Mouse (Mus musculus): ENCODE measurements around the gene Ywhae.
A peak's percentile ranks its signal among the peaks of the same experiment; 100 is the strongest.

The Ywhae gene

GRCm38 (mm10) chr11:75794602-75795320, 62.1 kb downstream of the Ywhae start:
- no peak for DNase-seq (ENCODE audit: low spot score in 2 of 2)

GRCm38 (mm10) chr11:75795321-75795636, 62.6 kb downstream of the Ywhae start:
- no peak for DNase-seq (ENCODE audit: low spot score in 2 of 2)

- peak in 1 of 2 experiments; percentile 45 for DNase-seq (ENCODE audit: low spot score in 2 of 2)
These were observed 63.4 kb downstream of the Ywhae start, which contains the start of gene Doc2b for GRCm38 (mm10) chr11:75796029-75796445. Gene Doc2b, minus strand, starts transcription at chr11:75796049.

GRCm38 (mm10) chr11:75796536-75797246, 64.0 kb downstream of the Ywhae start:
- no peak for DNase-seq (ENCODE audit: low spot score in 2 of 2)

GRCm38 (mm10) chr11:75801369-75801768, 68.7 kb downstream of the Ywhae start:
- no peak for DNase-seq (ENCODE audit: low spot score in 2 of 2)

GRCm38 (mm10) chr11:75801771-75802550, 69.3 kb downstream of the Ywhae start:
- DNase-seq (ENCODE audit: low spot score in 2 of 2) = no peak

- no peak for DNase-seq (ENCODE audit: low spot score in 2 of 2)
These were observed 74.8 kb downstream of the Ywhae start for GRCm38 (mm10) chr11:75807486-75807885.

GRCm38 (mm10) chr11:75810526-75810925, 77.9 kb downstream of the Ywhae start:
- DNase-seq (ENCODE audit: low spot score in 2 of 2) = no peak

- DNase-seq (ENCODE audit: low spot score in 2 of 2) = peak in 1 of 2 experiments; percentile 49
These were observed 79.2 kb downstream of the Ywhae start for GRCm38 (mm10) chr11:75811900-75812299.

GRCm38 (mm10) chr11:75813085-75813484, 80.4 kb downstream of the Ywhae start:
- DNase-seq (ENCODE audit: low spot score in 2 of 2) = no peak
